Mouse (Mus musculus) neural tube, embryonic 13.5 days (tissue): ENCODE results near the gene Tsga13. TPM values are rescaled to one million over a fixed set of nuclear protein-coding genes. Genes with fewer than 3 reads are reported as not detected.

Experiments
- ATAC-seq: fragments of 200-750 bp; cut with Nextera tagmentation; 2 replicates; pipeline ENCODE4 v1.8.0; 2017; ENCODE audit warnings: low read depth, mild to moderate bottlenecking, moderate TSS enrichment, moderate library complexity
- H3K27ac ChIP-seq: fragments of 300-500 bp; sonication (generic); replicated peaks from 2 replicates; pipeline ENCODE4 v1.5.1; 2015; ENCODE audit warnings: moderate library complexity, mild to moderate bottlenecking, inconsistent platforms
- H3K27me3 ChIP-seq: fragments of 300-500 bp; sonication (generic); 2 replicates; pipeline ENCODE4 v1.6.1; 2015; ENCODE audit warnings: mild to moderate bottlenecking, inconsistent platforms
- H3K36me3 ChIP-seq: fragments of 300-500 bp; sonication (generic); 2 replicates; pipeline ENCODE4 v1.6.1; 2015; ENCODE audit warnings: mild to moderate bottlenecking, inconsistent platforms
- H3K4me1 ChIP-seq: fragments of 300-500 bp; sonication (generic); replicated peaks from 2 replicates; pipeline ENCODE4 v1.6.1; 2015; ENCODE audit warnings: inconsistent platforms
- H3K4me2 ChIP-seq: fragments of 300-500 bp; sonication (generic); 2 replicates; pipeline ENCODE4 v1.6.1; 2015; ENCODE audit warnings: inconsistent platforms, mild to moderate bottlenecking, moderate library complexity
- H3K4me3 ChIP-seq: fragments of 300-500 bp; sonication (generic); 2 replicates; pipeline ENCODE4 v1.5.1; 2015; ENCODE audit warnings: mild to moderate bottlenecking, inconsistent platforms
- H3K9ac ChIP-seq: fragments of 300-500 bp; sonication (generic); 2 replicates; pipeline ENCODE4 v1.6.1; 2015; ENCODE audit warnings: moderate library complexity, mild to moderate bottlenecking, inconsistent platforms
- H3K9me3 ChIP-seq: fragments of 300-500 bp; sonication (generic); 2 replicates; pipeline ENCODE4 v1.6.1; 2016; ENCODE audit warnings: inconsistent platforms
- WGBS: fragments of 180-500 bp; shearing (Covaris S2); methylation state at CpG from one replicate; pipeline ENCODE4 v1.1.7; 2015; 5-methylcytosine and 5-hydroxymethylcytosine counted together
- polyA plus RNA-seq: library from polyadenylated mRNA; unstranded; fragments of >200 nt; fragmentation: Nextera tagmentation; extraction: Ambion mirVana; gene quantifications from 2 replicates; pipeline ENCODE4 v1.2.1, GENCODE M21; 2015

Gene Tsga13
- polyA plus RNA-seq, 1 experiment from 2014 or later, result not detected

DNA sequence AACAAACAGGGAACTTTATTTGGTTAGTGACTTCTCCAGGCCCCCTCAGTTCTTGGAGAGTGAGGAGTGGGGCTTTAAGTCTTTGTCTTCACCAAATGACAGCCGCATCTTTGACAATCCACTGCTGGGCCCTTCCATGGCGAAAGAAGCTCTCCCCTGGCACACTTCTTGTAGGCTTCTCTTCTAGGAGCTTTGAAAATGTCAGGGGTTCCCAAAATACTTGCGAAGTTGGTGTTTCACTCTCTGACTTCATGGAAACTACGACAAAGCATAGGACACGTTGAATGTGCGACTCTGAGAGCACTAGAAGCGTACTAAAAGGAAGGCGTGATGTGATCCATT, 18.4 kb downstream of the Tsga13 start:
- no peaks in the 10 kb centered on the region for H3K27me3 ChIP-seq
- no peaks in the 10 kb centered on the region for H3K36me3 ChIP-seq
- H3K9me3 ChIP-seq, result no peaks in the 10 kb centered on the region
- H3K27ac ChIP-seq, result peak overlapping the region; percentile 98
- peak overlapping the region; percentile 89 for H3K9ac ChIP-seq
- H3K4me1 ChIP-seq, result peaks cover 14% of the 10 kb centered on the region
- peak overlapping the region; percentile 72 for H3K4me3 ChIP-seq
- no peak; the same call in 1 of the 2 replicates for ATAC-seq
- 23% methylated on average over 8 of the region's 8 CpGs for WGBS
- H3K4me2 ChIP-seq, result peak overlapping the region; percentile 62

DNA sequence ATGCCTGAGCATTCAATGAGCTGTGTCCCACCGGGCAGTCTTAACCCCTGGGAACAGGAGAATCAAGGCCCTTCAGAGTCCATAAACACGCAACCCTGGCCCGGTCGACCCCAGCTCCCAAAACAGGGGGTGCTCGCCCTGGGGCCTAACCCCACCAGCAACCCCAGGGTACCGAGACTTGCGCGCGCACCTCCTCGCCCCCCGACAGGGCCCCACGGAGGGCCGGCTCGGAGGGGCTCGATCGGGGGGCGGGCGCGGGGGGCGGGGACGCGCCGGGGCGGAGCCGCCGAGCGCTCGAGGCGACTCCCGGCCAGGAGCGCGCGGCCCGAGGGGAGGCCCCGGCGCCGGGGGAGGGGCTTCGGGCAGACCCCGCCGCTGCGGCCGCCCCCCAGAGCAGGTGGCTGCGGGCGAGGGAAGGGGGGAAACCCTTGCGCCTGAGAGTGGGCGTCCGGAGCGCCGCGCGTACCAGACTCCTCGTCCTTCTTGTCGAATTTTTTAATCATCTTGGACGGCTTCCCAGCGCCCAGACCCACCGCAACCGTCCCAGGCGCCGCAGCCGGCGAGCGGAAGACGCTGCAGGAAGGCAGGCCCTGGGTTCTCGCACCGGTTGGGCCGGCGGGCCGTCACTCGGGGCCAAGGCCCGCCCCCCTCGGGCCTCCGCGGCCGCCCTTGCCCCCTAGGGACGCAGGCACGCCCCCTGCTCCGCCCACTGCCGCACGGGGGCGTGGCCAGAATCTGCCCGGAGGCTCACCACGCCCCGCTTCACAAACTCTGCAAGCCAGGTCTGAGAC, 19.0 kb downstream of the Tsga13 start, which contains the start of gene Copg2:
Copg2 (minus strand) TSS at position 600 of the 791 bp plus-strand sequence.
- H3K9ac ChIP-seq, result peak within 1 kb of the TSS; percentile 89
- no peaks in the 10 kb centered on the region for H3K36me3 ChIP-seq
- H3K9me3 ChIP-seq, result no peaks in the 10 kb centered on the region
- peak within 1 kb of the TSS; percentile 62 for H3K4me2 ChIP-seq
- peak within 1 kb of the TSS; percentile 72 for H3K4me3 ChIP-seq
- peak within 1 kb of the TSS; percentile 98 for H3K27ac ChIP-seq
- peak; percentile 99 for ATAC-seq
- H3K27me3 ChIP-seq, result no peaks in the 10 kb centered on the region
- WGBS, result under 1% methylated on average over 76 of the region's 83 CpGs
- H3K4me1 ChIP-seq, result peaks cover 14% of the 10 kb centered on the region

DNA sequence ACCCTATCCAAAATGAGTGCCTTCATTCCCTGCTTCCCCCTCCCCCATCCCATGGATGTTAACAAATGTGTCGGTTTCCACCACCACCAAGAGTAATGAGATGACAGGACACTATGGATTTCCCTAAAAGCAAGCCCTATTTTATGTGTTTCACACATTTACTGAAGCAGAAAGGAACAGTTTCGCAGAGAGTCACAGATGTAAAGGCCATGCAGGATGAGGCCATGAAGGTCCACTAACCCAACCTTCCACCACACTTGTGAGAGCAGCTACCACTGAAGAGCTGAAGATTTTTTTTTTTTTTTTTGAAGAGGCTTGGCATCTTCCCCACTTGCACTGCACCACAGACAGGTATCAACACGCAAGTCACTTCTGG, 19.6 kb downstream of the Tsga13 start:
- Histone ChIP-seq H3K27me3 (no peaks in the 10 kb centered on the region), H3K36me3 (no peaks in the 10 kb centered on the region), H3K4me3 (peak overlapping the region; percentile 72), H3K9me3 (no peaks in the 10 kb centered on the region), H3K9ac (peak overlapping the region; percentile 89), H3K27ac (peak overlapping the region; percentile 98), H3K4me2 (peak overlapping the region; percentile 62), H3K4me1 (peaks cover 14% of the 10 kb centered on the region)
- WGBS, result 18% methylated on average over 3 of the region's 3 CpGs
- ATAC-seq, result no peak

DNA sequence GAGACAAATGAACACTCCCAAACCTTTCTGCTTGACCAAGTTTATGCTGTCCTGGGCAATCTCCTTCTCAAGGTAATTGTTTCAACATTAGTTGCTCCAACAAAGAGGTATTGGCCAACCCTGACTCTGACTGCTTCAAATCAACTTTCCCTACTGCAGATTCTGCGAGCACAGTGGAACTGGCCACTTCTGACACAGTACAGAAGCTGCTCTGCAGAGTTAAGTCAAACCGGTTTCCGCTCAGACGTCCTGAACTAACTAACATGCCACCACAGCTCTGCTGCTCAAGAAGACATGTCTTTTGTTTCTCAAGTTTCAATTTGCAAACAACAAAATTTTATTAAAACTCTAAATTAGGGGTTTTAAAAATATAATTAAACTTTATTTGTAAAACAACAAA, 22.3 kb downstream of the Tsga13 start:
- Histone ChIP-seq H3K36me3 (peaks cover 18% of the 10 kb centered on the region), H3K27me3 (no peaks in the 10 kb centered on the region), H3K4me1 (peaks cover 14% of the 10 kb centered on the region), H3K27ac (no peak overlapping the region), H3K9ac (no peak overlapping the region), H3K4me2 (no peak overlapping the region), H3K4me3 (no peak overlapping the region), H3K9me3 (no peaks in the 10 kb centered on the region)
- WGBS, result 84% methylated on average over 4 of the region's 4 CpGs
- ATAC-seq, result no peak

DNA sequence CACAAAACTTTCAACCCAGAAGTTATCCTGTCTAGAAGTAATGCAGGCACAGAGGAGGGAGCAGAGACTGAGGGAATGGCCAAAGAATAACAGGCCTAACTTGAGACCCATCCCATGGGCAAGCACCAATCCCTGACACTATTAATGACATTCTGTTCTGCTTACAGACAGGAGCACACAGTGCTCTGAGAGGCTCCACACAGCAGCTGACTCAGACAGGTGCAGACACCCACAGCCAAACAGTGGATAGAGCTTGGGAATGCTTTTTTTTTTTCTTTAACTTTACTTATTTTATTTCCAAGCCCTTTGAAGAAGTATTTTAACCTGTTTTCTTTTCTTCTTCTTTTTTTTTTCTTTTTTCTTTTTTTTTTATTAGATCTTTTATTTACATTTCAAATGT, 23.6 kb downstream of the Tsga13 start:
- H3K4me2 ChIP-seq, result no peak overlapping the region
- H3K27ac ChIP-seq, result no peak overlapping the region
- no peaks in the 10 kb centered on the region for H3K9me3 ChIP-seq
- no peak for ATAC-seq
- H3K36me3 ChIP-seq, result peaks cover 27% of the 10 kb centered on the region
- H3K4me3 ChIP-seq, result no peak overlapping the region
- no peaks in the 10 kb centered on the region for H3K27me3 ChIP-seq
- H3K9ac ChIP-seq, result no peak overlapping the region
- peaks cover 14% of the 10 kb centered on the region for H3K4me1 ChIP-seq

DNA sequence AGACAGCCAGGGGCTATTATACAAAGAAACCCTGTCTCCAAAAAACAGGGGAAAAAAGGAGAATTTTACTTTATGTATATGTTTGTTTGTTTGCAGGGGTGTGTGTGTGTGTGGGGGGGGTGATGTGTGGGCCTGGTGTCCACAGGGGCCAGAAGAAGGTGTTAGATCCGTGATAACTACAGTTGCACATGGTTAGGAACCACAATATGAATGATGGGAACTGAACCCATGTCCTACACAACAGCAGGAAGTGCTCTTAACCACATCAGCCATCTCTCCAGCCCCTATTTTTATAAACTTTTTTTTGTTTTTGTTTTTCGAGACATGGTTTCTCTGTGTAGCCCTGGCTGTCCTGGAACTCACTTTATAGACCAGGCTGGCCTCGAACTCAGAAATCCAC, 30.5 kb downstream of the Tsga13 start:
- 95% methylated on average over 3 of the region's 3 CpGs for WGBS
- no peak for ATAC-seq
- H3K4me2 ChIP-seq, result no peak overlapping the region

DNA sequence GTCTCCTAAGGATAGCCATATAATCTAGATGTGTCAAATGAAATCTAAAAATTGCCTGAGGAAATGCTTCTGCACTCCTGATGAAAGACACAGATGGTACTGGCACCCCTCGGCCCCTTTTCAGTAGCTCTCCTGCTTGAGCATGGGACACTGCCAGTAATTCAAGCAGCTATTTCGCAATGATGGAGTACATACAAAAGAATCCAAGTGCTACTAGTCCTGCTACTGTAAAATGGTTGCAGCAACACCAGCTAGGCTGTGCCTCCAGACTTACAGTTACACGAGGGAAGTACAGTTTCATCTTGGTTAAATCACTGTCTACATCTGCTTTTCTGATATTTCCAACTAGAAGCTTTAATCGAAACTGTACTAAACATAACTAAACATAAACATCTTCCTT, 31.9 kb downstream of the Tsga13 start:
- WGBS, result 82% methylated on average over 4 of the region's 4 CpGs
- Histone ChIP-seq H3K4me2 (no peak overlapping the region), H3K4me3 (no peak overlapping the region), H3K4me1 (0 out of 2 replicates have a peak, but pooled peaks cover 5% of the 10 kb centered on the region), H3K9me3 (no peaks in the 10 kb centered on the region), H3K9ac (no peak overlapping the region), H3K36me3 (peaks cover 60% of the 10 kb centered on the region), H3K27ac (no peak overlapping the region), H3K27me3 (no peaks in the 10 kb centered on the region)
- no peak for ATAC-seq

More for the DNA sequence above, 30.5 kb downstream of the Tsga13 start:
- Histone ChIP-seq H3K9me3 (no peaks in the 10 kb centered on the region), H3K27ac (no peak overlapping the region), H3K4me3 (no peak overlapping the region), H3K9ac (no peak overlapping the region), H3K4me1 (0 out of 2 replicates have a peak, but pooled peaks cover 5% of the 10 kb centered on the region), H3K36me3 (peaks cover 58% of the 10 kb centered on the region), H3K27me3 (no peaks in the 10 kb centered on the region)

DNA sequence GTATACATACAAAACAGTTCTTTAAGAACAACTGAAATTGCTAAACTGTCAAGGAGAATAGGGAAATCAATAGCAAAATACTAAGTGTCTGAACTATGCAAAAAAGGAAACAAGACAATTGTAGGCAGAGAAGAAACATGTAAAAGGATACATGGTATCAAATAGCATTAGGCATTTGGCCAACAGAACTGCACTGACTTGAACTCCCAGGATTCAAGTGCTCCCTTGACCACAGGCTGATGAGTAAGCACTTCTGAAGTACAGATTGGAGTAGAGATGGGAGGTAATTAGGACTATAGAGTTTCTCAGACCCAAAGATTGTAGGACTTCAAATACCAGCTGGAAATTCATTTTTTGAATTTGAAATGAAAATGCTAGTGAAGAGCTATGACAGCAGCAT, 38.7 kb downstream of the Tsga13 start:
- Histone ChIP-seq H3K4me3 (no peak overlapping the region), H3K27ac (no peak overlapping the region), H3K4me1 (no peaks in the 10 kb centered on the region), H3K36me3 (peaks cover 47% of the 10 kb centered on the region), H3K4me2 (no peak overlapping the region), H3K9ac (no peak overlapping the region), H3K9me3 (no peaks in the 10 kb centered on the region), H3K27me3 (no peaks in the 10 kb centered on the region)
- ATAC-seq, result no peak

DNA sequence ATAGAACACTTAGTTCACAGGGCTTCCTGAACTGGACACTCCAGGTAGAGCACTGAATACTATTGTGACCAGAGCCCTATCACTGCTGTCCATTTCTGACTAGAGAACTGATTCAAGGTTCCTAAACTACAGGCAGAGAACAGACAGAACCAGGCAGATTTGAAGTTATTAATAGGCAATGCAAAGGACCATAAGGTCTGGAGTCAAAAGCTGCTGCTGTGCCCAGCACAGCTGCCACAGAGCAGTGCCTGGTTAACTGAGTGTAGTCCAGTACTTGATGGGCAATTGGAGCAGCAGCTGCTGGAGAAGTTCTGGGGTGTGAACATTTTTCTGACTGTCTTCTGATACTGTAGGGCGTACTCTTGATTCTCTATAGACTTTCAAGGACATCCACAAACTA, 48.9 kb downstream of the Tsga13 start:
- no peak overlapping the region for H3K4me2 ChIP-seq
- no peak overlapping the region for H3K4me3 ChIP-seq
- no peaks in the 10 kb centered on the region for H3K9me3 ChIP-seq
- H3K27me3 ChIP-seq, result no peaks in the 10 kb centered on the region
- WGBS, result 100% methylated on average over 1 of the region's 1 CpGs
- H3K27ac ChIP-seq, result no peak overlapping the region
- no peak overlapping the region for H3K9ac ChIP-seq
- no peak for ATAC-seq
- no peaks in the 10 kb centered on the region for H3K36me3 ChIP-seq
- no peaks in the 10 kb centered on the region for H3K4me1 ChIP-seq

DNA sequence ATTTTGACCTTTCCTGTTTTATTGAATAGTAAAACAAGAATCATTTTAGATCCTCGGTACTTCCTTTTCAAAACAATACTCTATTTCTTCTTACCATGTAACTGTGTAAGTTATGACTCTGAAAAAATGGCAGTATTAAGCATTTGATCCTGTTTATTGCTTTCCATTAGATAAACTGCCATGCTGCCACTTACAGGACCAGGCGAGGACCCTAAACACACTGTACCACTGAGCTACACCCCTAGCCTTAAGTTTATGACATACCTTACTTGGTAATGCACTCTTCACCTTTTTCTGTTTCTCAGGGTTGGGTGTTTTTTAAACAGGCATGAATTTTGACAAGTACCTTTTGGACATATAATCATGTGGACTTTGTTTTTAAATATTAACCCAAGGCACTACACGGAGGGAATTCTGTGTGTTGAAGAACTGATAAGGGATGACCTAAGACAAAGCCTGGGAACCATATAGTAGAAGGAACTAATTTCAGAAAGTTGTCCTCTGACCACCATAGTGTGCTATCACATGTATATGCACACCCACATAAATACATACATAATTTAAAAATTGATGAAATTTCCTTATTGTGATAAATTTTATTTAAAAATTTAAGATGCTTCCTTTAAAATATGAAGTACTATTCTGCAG, 50.2 kb downstream of the Tsga13 start:
- peaks cover 6% of the 10 kb centered on the region; the same call in 1 of the 2 replicates for H3K36me3 ChIP-seq
- no peak overlapping the region for H3K27ac ChIP-seq
- H3K27me3 ChIP-seq, result no peaks in the 10 kb centered on the region
- 83% methylated on average over 3 of the region's 3 CpGs for WGBS
- H3K9ac ChIP-seq, result no peak overlapping the region
- no peak for ATAC-seq
- H3K4me1 ChIP-seq, result no peaks in the 10 kb centered on the region
- no peak overlapping the region for H3K4me3 ChIP-seq
- no peaks in the 10 kb centered on the region for H3K9me3 ChIP-seq
- H3K4me2 ChIP-seq, result no peak overlapping the region

DNA sequence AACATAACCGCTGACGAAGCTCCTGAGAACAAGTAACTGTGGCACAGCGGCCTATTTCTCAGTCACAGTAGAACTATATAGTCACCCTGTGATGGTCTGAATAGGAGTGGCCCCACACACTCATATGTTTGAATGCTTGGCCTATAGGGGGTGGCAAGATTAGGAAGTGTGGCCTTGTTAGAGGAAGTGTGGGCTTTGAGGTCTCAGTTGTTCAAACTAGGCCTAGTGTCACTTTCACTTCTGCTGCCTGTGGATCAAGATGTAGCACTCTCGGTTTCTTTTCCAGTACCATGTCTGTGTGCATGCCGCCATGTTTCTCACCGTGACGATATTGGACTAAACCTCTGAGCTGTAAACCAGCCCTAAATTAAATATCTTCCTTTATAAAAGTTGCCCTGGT, 59.4 kb downstream of the Tsga13 start:
- ATAC-seq, result no peak
- WGBS, result 96% methylated on average over 7 of the region's 7 CpGs
- H3K9ac ChIP-seq, result no peak overlapping the region
- no peaks in the 10 kb centered on the region for H3K9me3 ChIP-seq
- peaks cover 45% of the 10 kb centered on the region for H3K36me3 ChIP-seq
- H3K4me2 ChIP-seq, result no peak overlapping the region
- H3K27ac ChIP-seq, result no peak overlapping the region
- no peaks in the 10 kb centered on the region for H3K27me3 ChIP-seq
- no peak overlapping the region for H3K4me3 ChIP-seq
- no peaks in the 10 kb centered on the region for H3K4me1 ChIP-seq

DNA sequence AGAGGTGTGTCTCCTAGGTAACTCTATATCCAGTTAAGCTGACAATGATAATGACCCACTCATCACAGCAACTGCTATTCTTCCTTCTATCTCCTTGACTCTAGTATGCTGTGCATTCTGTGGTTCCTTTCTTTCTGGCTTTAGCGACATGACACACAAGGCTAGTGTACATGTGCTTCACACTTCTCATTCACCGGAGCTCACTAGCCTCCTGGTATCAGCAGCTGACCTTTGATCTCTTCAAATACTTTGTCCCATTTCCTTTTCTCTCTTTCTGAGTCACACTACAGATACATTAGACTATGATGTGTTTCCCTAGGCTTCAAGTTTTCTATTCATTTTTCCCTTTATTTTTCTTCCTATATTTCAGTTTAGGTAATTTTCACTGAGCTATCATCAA, 60.2 kb downstream of the Tsga13 start:
- ATAC-seq, result no peak
- H3K4me3 ChIP-seq, result no peak overlapping the region
- 91% methylated on average over 2 of the region's 2 CpGs for WGBS

More for the DNA sequence above, 60.2 kb downstream of the Tsga13 start:
- H3K27ac ChIP-seq, result no peak overlapping the region
- no peaks in the 10 kb centered on the region for H3K9me3 ChIP-seq
- H3K4me2 ChIP-seq, result no peak overlapping the region
- H3K4me1 ChIP-seq, result no peaks in the 10 kb centered on the region
- H3K27me3 ChIP-seq, result no peaks in the 10 kb centered on the region
- H3K36me3 ChIP-seq, result peaks cover 40% of the 10 kb centered on the region
- no peak overlapping the region for H3K9ac ChIP-seq
